In the genomic region with DNA sequence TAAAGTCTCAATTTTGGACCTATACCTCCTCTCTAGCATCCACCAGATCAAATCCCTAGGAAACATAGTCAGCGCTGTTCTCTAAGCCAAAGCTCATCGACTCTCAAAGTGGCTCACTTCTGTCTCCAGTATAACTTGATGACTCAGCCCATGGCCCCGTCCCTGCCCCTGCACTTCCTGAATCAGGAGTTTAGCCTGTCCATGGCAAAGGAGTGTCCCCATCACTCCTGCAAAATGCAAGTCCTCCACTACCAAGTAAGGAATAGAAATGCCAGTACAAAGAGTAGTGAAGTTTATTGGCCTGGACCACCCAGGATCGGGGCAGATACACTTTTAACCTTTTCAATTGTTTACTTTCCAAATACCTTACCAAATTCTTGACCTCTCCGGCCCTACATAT, we compare ENCODE assay signal across 30 mouse cellular contexts.
A peak's percentile ranks its signal among the peaks of the same experiment; 100 is the strongest.
DNase-seq lines count a peak whose midpoint lies in the region; ATAC-seq and TF ChIP-seq lines count a peak whose summit lies in the region.
"Had no signal": no experiment of that assay in that cellular context is flagged by ENCODE, and none has a peak within 500 bp of the region (broad histone marks: within the 10 kb centered on the region; RNA-seq: fewer than 3 reads in every experiment).

No protein-coding gene starts in this region.

- DNase-seq in kidney, adult 11 months: no peak
- DNase-seq in adrenal gland, postnatal 10 days: peak; percentile 44
- peak; percentile 21 for DNase-seq in adrenal gland, postnatal 25 days
- peak; percentile 46 for DNase-seq in embryo, embryonic 9.5 days (ENCODE audit: extremely low spot score)
- no peak for DNase-seq in lung, postnatal 0 days (ENCODE audit: low spot score)
- DNase-seq in T-cell, adult 2 months (ENCODE audit: low spot score): no peak
- DNase-seq in hindbrain, embryonic 10.5 days (ENCODE audit: low spot score): no peak
- DNase-seq: B cell, adult 2 months; cerebellum, adult 11-12 months; cerebellum, adult 9-11 months; gastrocnemius, postnatal 25 days; heart, adult 2 months; heart, postnatal 4 days; kidney, adult 18-20 months; layer of hippocampus, adult 9-11 months; liver, embryonic 13.5 days; lung, adult 18-20 months; lung, postnatal 10 days; thymus, postnatal 4 days had no signal

- H3K4me3 ChIP-seq in kidney, embryonic 16.5 days (ENCODE audit: low read length): no peak overlapping the region
- H3K4me3 ChIP-seq in lung, postnatal 0 days (ENCODE audit: low read depth, low read length): no peak overlapping the region
- no peak overlapping the region for H3K4me3 ChIP-seq in hindbrain, embryonic 10.5 days
- H3K4me3 ChIP-seq: embryonic facial prominence, embryonic 12.5 days; heart, adult 2 months; heart, embryonic 12.5 days; hindbrain, embryonic 15.5 days; limb, embryonic 10.5 days; limb, embryonic 15.5 days; liver, embryonic 13.5 days; midbrain, embryonic 10.5 days; midbrain, embryonic 15.5 days had no signal

- TF ChIP-seq CTCF in lung, postnatal 0 days (IDR thresholded peaks at IDR 0.05): no peak

- no peaks in the 10 kb centered on the region for H3K9me3 ChIP-seq in kidney, embryonic 16.5 days (ENCODE audit: low read length)
- H3K9me3 ChIP-seq in lung, postnatal 0 days (ENCODE audit: low read length): no peaks in the 10 kb centered on the region
- H3K9me3 ChIP-seq in hindbrain, embryonic 10.5 days: no peaks in the 10 kb centered on the region
- H3K9me3 ChIP-seq: embryonic facial prominence, embryonic 12.5 days; heart, embryonic 12.5 days; hindbrain, embryonic 15.5 days; limb, embryonic 10.5 days; limb, embryonic 15.5 days; liver, embryonic 13.5 days; midbrain, embryonic 10.5 days; midbrain, embryonic 15.5 days had no signal

- WGBS in kidney, embryonic 16.5 days: 43% methylated on average over 5 of the region's 5 CpGs
- WGBS in lung, postnatal 0 days: 30% methylated on average over 5 of the region's 5 CpGs
- WGBS in hindbrain, embryonic 10.5 days: 67% methylated on average over 5 of the region's 5 CpGs

- 0 out of 2 replicates have a peak overlapping the region, but pooled peaks have one; percentile 3 for H3K27ac ChIP-seq in kidney, embryonic 16.5 days (ENCODE audit: low read length)
- H3K27ac ChIP-seq in lung, postnatal 0 days (ENCODE audit: low read length): no peak overlapping the region
- H3K27ac ChIP-seq in hindbrain, embryonic 10.5 days: no peak overlapping the region
- H3K27ac ChIP-seq: embryonic facial prominence, embryonic 12.5 days; heart, adult 2 months; hindbrain, embryonic 15.5 days; limb, embryonic 10.5 days; limb, embryonic 15.5 days; liver, embryonic 13.5 days; midbrain, embryonic 10.5 days; midbrain, embryonic 15.5 days had no signal

- no peak for TF ChIP-seq EP300 in lung, postnatal 0 days (IDR thresholded peaks at IDR 0.05)

- peaks cover 10% of the 10 kb centered on the region for H3K4me1 ChIP-seq in kidney, embryonic 16.5 days (ENCODE audit: insufficient read depth, low read length)
- H3K4me1 ChIP-seq in lung, postnatal 0 days (ENCODE audit: insufficient read depth, low read depth, low read length): peaks cover 3% of the 10 kb centered on the region; the same call in 1 of the 2 replicates
- 0 out of 2 replicates have a peak, but pooled peaks cover 2% of the 10 kb centered on the region for H3K4me1 ChIP-seq in hindbrain, embryonic 10.5 days (replicated peaks)
- H3K4me1 ChIP-seq: embryonic facial prominence, embryonic 12.5 days; hindbrain, embryonic 15.5 days; limb, embryonic 15.5 days; liver, embryonic 13.5 days; midbrain, embryonic 15.5 days had no signal

- ATAC-seq in kidney, embryonic 16.5 days (ENCODE audit: low FRiP score, low TSS enrichment): no peak
- ATAC-seq in lung, postnatal 0 days: no peak
- ATAC-seq: activated CD4-positive, CD25-positive, alpha-beta regulatory T cell, adult 4 months; forebrain, embryonic 14.5 days; inflammation-experienced regulatory T-cells, adult 6 months; midbrain, embryonic 15.5 days had no signal

- no peak overlapping the region for H3K9ac ChIP-seq in kidney, embryonic 16.5 days (replicated peaks; ENCODE audit: low read length)
- no peak overlapping the region for H3K9ac ChIP-seq in lung, postnatal 0 days (replicated peaks; ENCODE audit: low read depth)
- H3K9ac ChIP-seq: embryonic facial prominence, embryonic 12.5 days; heart, embryonic 12.5 days; hindbrain, embryonic 15.5 days; limb, embryonic 15.5 days; liver, embryonic 13.5 days; midbrain, embryonic 15.5 days had no signal

- no peaks in the 10 kb centered on the region for H3K27me3 ChIP-seq in kidney, embryonic 16.5 days (ENCODE audit: insufficient read depth, low read length)
- no peaks in the 10 kb centered on the region for H3K27me3 ChIP-seq in lung, postnatal 0 days (replicated peaks; ENCODE audit: insufficient read depth, low read length)
- no peaks in the 10 kb centered on the region for H3K27me3 ChIP-seq in hindbrain, embryonic 10.5 days (ENCODE audit: insufficient read depth, poor library complexity, severe bottlenecking)
- H3K27me3 ChIP-seq: embryonic facial prominence, embryonic 12.5 days; heart, embryonic 12.5 days; hindbrain, embryonic 15.5 days; limb, embryonic 15.5 days; liver, embryonic 13.5 days; midbrain, embryonic 15.5 days had no signal

- no peaks in the 10 kb centered on the region for H3K36me3 ChIP-seq in kidney, embryonic 16.5 days (ENCODE audit: insufficient read depth, low read length)
- H3K36me3 ChIP-seq in lung, postnatal 0 days (ENCODE audit: insufficient read depth, low read length): no peaks in the 10 kb centered on the region
- no peaks in the 10 kb centered on the region for H3K36me3 ChIP-seq in hindbrain, embryonic 10.5 days
- H3K36me3 ChIP-seq: heart, embryonic 12.5 days; hindbrain, embryonic 15.5 days; limb, embryonic 10.5 days; limb, embryonic 15.5 days; liver, embryonic 13.5 days; midbrain, embryonic 10.5 days; midbrain, embryonic 15.5 days had no signal

- H3K4me2 ChIP-seq in kidney, embryonic 16.5 days (replicated peaks; ENCODE audit: low read depth, low read length): no peak overlapping the region
- H3K4me2 ChIP-seq in lung, postnatal 0 days (replicated peaks; ENCODE audit: low read depth, low read length): no peak overlapping the region
- H3K4me2 ChIP-seq: embryonic facial prominence, embryonic 12.5 days; heart, embryonic 12.5 days; hindbrain, embryonic 15.5 days; limb, embryonic 15.5 days; liver, embryonic 13.5 days; midbrain, embryonic 15.5 days had no signal

Comparison
In these comparisons a context has a peak if more than half of its experiments do, and no peak if none do; other contexts are left out.
1. DNase-seq: peak in adrenal gland, postnatal 10 days (single experiment), adrenal gland, postnatal 25 days (single experiment) and embryo, embryonic 9.5 days (single experiment); none in kidney, adult 11 months (single experiment), lung, postnatal 0 days (single experiment), T-cell, adult 2 months (single experiment) and hindbrain, embryonic 10.5 days (single experiment).